Mouse (Mus musculus) embryonic fibroblast, embryonic 13.5 days (primary cell): ENCODE results near the gene Bicra.
A peak's percentile ranks its signal among the peaks of the same experiment; 100 is the strongest.

Experiments used
- CTCF ChIP-seq: IDR thresholded peaks from 2 replicates; pipeline ENCODE4 v1.5.1; 2011; ENCODE audit warnings: mild to moderate bottlenecking, control low read depth, low read length, moderate library complexity, borderline replicate concordance; ENCODE audit not compliant: insufficient read depth
- POLR2A ChIP-seq: IDR thresholded peaks from 2 replicates; pipeline ENCODE4 v1.6.1; 2011; ENCODE audit warnings: low read depth, mild to moderate bottlenecking, control low read depth, low read length, moderate library complexity

DNA sequence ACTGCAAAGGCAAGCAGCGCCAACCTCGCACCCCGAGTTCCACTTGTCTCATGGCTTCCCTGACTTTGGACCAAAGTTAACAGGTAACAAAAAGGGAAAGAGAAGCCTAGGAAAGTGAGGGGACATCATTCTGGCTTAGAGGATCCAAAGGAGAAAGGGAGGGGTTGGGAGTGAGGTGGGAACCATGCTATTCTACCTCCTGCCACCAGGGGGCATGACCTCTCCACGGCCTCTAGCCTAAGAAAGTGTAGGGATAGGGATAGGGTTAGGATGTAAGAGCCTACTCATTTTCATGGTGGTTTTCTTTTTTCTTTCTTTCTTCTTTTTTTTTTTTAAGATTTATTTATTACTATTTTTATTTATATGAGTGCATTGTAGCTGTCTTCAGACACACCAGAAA, 71.8 kb downstream of the Bicra start:
- TF ChIP-seq CTCF (peak; percentile 73), POLR2A (no peak)
